Mouse (Mus musculus): ENCODE results near the gene Gm27029. TPM values are rescaled to one million over a fixed set of nuclear protein-coding genes. Genes with fewer than 3 reads are reported as not detected.
"Not testable (repeated sequence)": the region's sequence is repeated elsewhere in the genome, so short reads cannot be mapped to it uniquely, and the experiment has no call there.

The Gm27029 gene
- total RNA-seq (2015) = 1.7 TPM in 1 of 2 replicates, not detected in the other
- total RNA-seq (2017) = 0.95 and 1.3 TPM in 2 replicates

DNA sequence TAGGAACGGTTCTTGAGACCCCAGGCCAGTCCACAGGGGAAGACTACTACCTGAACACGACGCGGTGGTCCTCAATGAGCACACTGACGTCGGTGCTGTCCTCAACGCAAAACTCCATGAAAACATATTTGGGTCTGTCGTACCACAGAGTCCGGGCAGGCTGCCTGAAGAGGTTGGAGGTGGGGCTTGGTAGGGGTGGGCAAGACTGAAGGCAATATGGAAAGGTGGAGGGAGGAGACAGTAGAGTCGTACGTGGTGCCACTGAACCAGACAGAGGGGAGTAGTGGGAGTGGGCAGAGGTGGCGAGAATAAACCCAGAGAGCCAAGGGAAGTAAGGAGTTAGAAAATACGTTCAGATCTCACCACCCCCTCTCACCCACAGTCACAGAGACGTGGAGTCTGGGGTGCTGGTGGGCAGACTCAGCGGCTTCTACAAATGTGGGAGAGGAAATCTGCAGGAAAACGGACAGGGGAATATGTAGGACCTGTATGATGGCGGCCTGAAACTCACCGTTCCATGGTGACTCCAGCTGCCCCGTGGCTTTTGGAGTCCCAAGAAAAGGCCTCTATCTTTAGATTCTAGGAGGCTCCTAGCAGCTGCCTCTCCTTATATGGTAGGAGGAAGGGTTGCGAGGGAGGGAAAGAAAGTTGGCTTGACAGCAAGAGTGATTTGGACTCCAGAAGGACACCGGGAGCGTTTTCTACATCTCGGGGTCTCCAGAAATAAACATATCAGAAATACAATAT is at the start of gene Gm27029:
TSS of gene Gm27029 (minus strand) at position 692 of the 747 bp plus-strand sequence.
- ATAC-seq (ENCODE audit: poor library complexity, severe bottlenecking) = peak; percentile 10

DNA sequence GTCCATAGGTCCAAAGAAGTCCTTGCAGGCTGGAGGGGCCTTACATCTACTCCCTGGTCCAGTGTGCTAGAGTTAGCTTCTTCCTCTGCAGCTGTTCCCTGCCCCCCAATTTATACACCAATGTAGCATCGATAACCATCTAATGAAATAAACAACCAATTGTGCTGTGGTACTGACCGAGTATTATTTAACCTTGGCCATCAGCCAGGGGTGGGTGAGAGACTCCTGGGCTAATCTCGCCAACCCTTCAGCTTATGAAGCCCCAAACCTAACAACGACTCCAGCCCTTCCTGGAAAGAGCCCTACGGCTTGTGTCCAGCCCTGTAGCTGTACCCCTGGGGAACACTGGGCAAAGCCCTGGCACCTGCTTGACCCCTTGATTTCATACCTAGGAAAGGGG is 49.7 kb upstream of the Gm27029 start:
- no peak for ATAC-seq (ENCODE audit: poor library complexity, severe bottlenecking)

DNA sequence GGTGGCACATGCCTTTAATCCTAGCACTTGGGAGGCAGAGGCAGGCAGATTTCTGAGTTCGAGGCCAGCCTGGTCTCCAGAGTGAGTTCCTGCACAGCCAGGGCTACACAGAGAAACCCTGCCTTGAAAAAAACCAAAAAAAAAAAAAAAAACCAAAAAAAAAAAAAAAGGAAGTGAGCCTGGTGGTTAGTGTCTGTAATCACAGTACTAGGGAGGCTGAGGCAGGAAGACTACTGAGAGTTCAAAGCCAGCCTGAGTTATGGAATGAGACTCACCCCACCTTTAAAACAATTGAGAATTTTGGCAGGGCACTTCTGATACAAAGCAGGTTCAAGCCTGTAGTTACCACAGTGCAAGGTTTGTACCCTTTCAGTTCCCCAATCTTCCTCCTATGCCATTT is 49.1 kb upstream of the Gm27029 start:
- not testable (repeated sequence) for ATAC-seq (ENCODE audit: poor library complexity, severe bottlenecking)

DNA sequence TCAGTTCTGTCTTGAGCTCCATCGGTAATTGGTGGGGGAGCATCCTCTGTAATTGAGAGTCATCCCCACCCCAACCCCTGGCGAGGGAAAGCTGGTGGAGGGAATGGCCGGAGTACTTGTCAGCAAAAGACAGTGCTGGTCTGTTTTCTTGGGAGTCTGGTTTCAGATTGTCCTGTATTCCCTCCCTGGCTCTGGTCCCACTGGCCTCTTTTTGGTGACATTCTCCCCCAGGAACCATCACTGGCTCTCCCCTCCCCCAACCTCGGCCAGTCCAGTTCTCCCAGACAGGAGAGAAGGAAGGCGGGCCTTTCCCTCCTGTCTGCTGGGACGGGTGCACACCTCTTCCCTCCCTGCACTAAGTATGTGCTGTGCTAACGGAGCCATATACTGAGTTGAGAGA is 47.7 kb upstream of the Gm27029 start:
- ATAC-seq (ENCODE audit: poor library complexity, severe bottlenecking) = no peak

DNA sequence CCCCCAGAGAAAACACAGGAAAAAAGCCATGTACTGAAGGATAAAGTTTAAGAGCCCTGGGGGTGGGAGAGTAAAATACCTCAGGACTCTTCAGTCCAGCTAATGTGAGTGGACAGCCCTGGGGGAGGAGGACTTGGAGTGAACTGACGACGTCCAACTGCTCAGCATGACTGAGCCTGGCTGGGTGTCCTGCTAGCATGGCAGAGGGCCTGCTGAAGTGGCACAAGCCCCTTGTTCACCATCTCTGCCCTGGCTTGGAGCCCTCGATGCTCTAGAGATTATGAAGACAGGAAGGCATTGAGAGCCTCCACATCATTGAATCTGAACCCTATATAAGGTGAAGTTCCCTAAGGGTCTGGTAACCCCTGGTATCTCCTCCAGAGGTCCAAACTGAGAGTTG is 47.3 kb upstream of the Gm27029 start:
- no peak for ATAC-seq (ENCODE audit: poor library complexity, severe bottlenecking)

DNA sequence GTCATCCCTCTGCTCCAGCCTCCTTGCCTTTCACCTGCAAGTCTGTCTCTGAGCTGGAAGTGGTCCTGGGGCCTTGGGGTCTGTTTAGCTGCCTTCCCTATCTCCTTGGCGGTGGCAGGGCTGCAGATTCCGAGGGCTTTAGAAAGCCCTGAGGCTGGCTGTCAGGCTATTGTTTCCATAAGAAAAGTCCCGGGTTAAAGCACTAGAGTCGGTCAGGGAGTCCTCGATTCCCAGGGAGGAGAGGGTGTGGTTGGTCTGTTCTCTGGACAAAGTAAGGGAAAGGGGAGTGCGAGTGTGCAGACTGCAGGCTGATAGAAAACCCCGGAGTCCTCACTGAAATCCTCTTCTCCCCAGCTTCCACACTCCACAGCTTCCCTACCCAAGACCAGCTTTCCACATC is 45.6 kb upstream of the Gm27029 start:
- ATAC-seq (ENCODE audit: poor library complexity, severe bottlenecking) = no peak

DNA sequence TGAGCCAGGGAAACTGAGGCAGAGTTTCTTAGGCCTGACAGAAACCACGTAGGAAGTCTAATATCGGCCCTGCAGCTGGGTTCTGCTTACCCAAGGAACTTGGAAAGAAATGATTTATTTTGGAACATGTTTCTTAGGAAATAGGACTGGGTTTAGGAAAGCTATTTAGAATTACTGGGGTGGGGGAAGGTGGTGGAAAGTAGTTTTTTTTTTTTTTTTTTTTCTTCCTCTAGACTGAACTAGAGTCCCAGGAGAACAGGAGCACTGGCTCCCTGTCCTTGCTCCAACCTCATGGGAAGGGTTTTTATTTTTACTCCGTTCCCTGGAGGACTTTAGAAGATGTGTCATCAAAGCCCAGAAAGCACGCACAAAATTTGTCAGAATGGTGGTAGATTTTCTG is 44.6 kb upstream of the Gm27029 start:
- ATAC-seq (ENCODE audit: poor library complexity, severe bottlenecking) = no peak

DNA sequence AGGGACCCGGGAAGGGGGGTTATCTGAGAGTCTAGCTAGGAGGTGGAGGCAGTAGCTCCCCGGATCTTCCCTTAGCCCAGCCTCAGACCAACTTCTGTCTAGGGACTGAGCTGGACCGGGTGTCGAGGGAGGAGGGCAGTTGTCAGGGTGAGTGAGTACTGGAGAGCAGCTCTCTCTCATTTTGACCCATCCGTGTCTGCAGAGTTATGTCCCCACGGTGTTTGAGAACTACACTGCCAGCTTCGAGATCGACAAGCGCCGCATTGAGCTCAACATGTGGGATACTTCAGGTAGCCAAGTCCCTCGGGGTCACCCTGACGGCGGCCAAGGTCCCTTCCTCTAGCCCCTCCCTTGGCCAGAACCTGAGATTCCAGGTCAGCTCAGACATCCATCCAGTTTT is 44.1 kb upstream of the Gm27029 start:
- ATAC-seq (ENCODE audit: poor library complexity, severe bottlenecking) = no peak

DNA sequence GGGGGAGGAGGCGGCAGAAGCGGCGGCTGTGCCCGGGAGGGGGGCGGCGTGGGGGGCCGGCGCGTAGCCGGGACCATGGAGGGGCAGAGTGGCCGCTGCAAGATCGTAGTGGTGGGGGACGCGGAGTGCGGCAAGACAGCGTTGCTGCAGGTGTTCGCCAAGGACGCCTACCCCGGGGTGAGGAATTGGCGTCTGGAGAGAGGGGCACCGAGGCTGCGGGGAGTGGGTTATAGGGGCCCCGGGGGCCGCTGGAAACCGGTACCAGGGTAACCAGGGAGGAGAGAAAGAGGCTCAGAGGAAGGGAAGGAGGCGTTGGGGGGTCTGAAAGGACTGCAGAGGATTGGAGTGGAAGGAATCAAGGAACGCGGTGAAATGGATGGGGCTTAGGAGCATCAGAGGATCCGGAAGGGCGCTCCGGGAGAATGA is 43.7 kb upstream of the Gm27029 start:
- ATAC-seq (ENCODE audit: poor library complexity, severe bottlenecking) = no peak

DNA sequence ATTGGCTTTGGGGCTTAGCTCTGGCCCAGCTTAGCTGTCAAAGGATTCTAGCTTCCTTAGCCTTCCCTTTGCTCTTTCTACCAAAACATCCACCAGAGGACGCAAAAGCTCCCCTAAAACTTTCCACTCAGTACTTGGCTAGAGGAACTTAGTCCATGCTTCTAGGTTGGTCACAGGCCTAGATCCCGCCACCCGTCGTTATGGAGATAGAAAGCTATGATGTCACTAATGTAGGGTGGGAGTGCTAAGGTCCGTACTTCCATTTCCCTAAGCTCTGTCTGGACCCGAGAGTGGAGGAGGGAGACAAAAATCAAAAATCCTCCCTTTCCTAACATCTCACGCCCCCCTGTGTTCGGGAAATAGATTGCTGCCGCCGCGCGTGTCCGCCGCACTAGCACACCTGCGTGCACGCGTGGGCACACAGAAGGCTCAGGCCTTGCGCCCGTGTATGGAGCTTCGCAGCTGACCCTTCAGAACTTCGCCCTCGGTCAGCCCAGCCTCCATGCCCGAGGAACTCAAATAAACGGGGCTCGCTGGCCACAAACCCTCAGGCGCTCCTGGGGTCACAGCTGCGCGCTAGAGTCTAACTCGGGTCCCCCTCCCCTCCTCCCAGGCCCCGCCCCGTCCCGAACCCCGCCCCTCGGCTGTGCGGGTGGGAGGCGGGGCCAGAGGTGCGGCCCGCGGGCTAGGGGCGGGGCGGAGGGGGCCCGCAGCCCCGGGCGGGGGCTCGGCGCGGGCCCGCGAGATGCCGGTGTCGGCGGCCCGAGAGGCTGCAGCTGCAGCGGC is 43.1 kb upstream of the Gm27029 start:
- ATAC-seq (ENCODE audit: poor library complexity, severe bottlenecking) = peak; percentile 27

DNA sequence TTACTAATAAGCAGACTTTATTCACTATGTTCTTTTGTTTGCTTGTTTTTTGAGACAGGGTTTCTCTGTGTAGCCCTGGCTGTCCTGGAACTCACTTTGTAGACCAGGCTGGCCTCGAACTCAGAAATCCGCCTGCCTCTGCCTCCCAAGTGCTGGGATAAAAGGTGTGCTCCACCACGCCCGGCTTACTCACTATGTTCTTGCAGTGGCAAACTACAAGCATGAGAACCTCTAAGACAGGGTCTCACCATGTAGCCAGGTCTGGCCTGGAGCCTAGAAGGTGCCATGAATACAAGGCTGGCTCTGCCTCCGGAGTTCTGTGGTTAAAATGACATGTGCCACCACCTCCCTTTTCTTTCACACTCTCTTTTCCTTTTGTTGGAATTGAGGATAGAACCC is 42.0 kb upstream of the Gm27029 start:
- not testable (repeated sequence) for ATAC-seq (ENCODE audit: poor library complexity, severe bottlenecking)

DNA sequence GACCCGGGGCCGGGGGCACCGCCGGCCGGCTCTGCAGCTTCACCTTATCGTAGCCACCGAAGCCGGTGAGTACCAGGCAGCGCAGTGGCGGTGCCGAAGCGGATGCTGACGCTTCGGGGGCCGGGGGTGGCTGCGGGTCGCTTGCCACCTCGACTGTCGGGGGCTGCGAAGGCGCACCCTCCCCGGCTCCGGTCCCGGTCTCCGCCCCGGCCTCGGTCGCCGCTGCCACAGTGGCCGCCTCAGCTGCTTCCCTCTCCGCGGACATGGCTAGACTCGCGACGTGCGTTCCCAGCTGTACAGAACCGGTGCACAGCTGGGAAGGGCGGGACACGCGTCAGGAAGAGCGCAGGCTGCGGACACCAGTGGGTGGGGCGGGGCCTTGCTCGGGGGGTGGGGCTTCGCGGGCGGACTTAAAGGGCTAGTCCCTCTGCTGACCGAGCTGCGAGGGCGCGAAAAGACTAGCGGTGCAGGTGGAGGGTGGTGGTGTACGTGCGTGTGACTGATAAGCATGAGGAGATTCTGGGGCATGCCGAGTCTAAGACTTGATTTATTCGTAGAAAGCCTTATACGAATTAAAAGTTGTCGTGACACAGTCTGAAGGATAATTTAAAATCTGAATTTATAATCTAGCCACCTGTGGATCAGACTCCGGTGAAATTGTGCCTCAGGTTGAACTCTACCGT is 41.4 kb upstream of the Gm27029 start, which contains the start of gene Vat1:
TSS of gene Vat1 (minus strand) at position 362 of the 683 bp plus-strand sequence.
- peak; percentile 56 for ATAC-seq (ENCODE audit: poor library complexity, severe bottlenecking)

DNA sequence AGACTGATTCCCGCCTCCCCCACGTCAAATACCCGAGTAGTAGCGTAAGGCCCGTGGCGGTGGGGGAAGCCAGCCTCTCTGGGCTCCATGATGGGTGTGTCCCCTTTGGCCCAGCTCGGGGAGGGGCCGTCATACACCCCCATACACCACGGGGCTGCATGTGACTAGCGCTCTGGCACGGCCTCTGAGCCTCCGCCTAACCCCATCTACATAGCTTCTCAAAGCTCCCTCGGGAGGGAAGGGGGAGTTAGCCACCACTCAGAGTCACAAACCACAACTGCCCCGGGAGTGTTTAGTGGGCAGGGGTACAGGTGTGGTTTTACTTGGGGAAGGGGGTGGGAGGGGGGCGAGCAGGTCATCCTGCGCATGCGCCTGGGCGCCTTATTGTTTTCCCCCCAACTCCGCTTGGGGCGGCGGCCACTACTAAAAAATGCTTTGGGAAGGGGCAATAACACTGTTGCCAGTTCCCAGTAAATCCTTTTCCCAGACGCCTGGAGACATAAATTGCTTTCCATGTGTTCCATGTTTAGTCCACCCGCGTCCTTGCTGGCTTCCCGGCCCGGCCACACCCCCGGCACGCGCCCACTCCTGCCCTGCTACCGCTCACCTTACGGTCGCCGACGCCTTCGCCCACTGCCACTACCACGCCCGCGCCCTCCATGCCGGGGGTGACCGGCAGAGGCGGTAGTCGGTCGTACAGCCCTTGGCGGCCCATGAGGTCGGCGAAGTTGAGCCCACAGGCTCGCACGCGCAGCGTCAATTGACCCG is 40.7 kb upstream of the Gm27029 start:
- peak; percentile 21 for ATAC-seq (ENCODE audit: poor library complexity, severe bottlenecking)

DNA sequence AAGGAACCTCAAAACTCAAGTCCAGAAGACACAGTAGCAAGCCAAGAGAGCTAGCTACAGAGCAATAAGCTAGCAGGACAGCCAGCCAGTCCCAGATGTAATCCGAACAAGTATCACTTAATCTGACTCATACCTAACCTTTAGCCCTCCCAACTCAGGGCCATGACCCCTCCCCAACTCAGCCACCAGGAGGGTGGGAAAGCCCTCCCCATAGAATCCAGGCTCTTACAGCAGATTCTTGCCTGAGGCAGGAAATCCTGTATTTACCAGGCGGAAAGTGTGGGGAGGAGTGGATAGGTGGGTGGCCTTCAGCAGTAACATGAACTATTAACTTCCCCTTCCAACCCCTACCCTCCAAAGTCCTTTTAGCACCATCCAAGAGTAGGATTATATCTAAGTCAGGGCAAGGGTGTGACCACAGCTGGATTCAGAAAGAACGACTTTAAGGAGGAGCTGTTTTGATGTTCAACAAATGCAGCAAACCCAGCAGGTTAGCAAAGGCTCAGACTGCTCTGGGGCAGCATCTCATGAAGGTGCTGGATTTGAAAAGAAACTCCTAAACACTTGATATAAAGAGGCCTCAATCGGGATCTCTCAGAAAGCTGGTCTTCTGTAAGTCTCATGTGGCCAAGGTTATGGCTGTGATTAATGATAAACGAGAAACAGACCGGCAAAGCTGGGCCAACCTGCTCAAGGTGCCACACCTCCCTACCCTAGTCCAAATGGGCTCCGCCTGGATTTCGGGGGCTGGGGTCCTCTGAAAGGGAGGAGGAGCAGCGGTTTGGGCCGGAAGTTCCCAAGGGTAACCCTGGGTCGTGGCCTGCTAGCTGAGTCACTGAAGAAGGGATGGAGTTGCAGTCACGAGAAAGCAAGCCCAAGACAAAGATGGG is 39.9 kb upstream of the Gm27029 start, which contains the start of gene Rnd2:
TSS of gene Rnd2 (plus strand) at position 789 of the 890 bp plus-strand sequence.
- no peak for ATAC-seq (ENCODE audit: poor library complexity, severe bottlenecking)

DNA sequence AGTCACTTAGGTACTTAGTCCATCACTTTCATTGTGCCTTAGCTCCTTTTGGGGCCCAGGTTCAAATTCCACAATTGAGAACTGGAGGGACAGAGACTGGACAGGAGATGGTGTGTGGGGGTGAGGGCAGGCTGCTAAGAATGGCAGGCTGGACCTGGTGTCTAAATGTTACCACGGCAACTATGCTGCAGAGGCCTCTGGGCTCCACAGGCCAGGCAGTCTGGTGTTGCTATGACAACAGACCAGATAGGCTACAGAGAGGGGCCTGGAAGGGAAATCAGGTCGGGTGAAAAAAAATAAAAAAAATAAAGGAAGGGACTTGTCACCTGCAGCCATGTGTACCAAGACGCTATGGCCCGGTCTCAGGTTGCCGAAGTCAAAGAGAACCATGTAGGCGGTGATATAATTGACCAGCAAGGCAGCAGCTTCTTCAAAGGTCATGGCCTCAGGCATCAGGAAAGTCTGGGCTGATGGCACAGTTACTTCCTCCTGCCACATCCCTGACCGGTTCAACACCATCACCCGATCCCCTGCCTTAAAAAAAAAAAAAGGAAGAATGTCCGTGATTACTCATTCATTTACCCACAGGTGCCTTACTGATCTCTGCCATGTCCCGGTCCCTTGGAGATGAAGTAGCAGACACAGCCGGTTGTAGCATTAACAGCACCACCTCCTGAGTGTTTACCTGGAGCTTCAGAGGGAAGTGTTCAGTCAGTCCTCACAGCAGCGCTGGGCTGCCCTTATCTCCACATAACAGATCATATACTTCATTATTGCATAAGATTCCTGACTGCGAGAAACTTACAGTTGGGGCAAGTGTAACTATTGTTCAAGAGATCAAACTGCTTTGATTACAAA is 38.2 kb upstream of the Gm27029 start:
- peak; percentile 53 for ATAC-seq (ENCODE audit: poor library complexity, severe bottlenecking)

DNA sequence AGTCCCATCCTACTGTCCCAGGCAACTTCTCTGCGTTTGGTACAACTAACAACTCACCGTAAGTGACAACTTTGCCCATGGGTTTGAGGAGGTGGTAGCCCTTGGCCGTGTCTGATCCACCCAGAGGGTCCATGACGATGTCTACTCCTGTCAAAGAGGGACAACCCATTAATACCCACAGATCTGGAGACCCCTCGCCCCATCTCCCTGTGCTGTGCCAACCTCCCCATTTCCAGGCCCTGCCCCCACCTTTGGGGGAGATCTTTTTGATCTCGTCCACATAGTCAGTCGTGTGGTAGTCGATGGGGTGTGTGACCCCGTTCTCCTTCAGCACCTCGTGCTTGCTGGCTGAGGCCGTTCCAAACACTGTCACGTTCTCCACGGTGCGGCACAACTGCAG is 37.5 kb upstream of the Gm27029 start:
- ATAC-seq (ENCODE audit: poor library complexity, severe bottlenecking) = no peak

DNA sequence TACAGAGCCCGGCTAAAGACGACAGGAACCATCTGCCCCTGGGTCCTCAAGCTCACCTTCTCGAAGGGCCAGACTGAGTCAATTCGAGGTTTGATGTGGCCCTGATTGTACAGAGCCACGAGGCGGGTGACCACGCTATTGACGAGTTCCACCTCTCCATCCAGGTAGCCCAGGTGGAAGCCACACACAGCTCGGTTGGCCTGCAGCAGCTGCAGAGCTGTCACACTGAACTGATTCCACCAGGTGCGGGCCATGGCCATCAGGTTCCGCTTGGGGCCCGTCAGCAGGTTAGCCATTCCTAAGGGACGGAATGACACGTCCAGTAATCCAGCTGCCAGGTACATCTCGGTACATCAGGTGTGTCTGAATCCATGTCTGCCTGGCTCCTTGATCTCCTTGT is 35.7 kb upstream of the Gm27029 start:
- ATAC-seq (ENCODE audit: poor library complexity, severe bottlenecking) = no peak

DNA sequence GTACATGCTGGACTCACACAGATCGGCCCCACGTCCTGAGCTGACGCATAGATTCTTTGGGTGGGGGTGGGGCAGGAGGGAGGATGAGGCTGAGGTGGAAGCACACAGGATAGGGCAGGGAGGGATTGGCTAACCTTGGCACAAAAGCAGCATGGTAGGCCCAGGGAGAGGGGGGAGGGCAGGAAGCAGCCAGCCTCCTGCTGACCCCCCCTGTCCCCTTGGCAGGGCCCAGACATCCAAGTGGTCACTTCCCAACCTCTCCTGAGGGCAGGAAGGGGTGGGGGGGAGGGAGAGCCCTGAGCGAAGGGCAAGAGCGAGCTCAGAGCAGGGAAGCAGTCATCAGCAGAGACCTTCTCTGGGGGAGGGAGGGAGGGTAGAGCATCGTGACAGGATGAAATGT is 35.1 kb upstream of the Gm27029 start:
- ATAC-seq (ENCODE audit: poor library complexity, severe bottlenecking) = no peak

DNA sequence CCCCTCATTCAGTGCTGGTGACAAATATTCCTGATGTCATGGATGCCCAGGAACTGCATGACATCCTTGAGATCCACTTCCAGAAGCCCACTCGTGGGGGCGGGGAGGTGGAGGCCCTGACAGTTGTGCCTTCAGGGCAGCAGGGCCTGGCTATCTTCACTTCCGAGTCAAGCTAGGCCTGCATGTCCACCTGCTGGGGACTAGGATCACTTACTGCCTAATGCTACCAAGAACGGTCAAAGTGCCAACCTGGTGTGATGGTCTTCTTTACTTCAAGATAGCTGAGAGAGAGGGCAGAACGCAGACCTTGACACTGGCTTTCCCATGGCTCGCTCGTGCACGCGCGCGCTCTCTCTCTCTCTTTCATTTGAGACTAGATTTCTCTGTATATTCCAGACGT is 33.6 kb upstream of the Gm27029 start:
- no peak for ATAC-seq (ENCODE audit: poor library complexity, severe bottlenecking)

Measured in megakaryocyte, adult 5-6 weeks (primary cell).